17 mouse cellular contexts compared by ENCODE assay signal in genomic region chr11:95621010-95621409, GRCm38 (mm10). TPM values are rescaled to one million over a fixed set of nuclear protein-coding genes. Genes with fewer than 3 reads are reported as not detected.
DNase-seq lines count a peak whose midpoint lies in the region; ATAC-seq lines count a peak whose summit lies in the region.
"Had no signal": no experiment of that assay in that cellular context is flagged by ENCODE, and none has a peak within 500 bp of the region (broad histone marks: within the 10 kb centered on the region; RNA-seq: fewer than 3 reads in every experiment).

No protein-coding gene starts in this region.

- 35% methylated on average over 4 of the region's 4 CpGs for WGBS in heart, embryonic 12.5 days
- WGBS in neural tube, embryonic 11.5 days: 21% methylated on average over 4 of the region's 4 CpGs
- WGBS in neural tube, embryonic 15.5 days: 40% methylated on average over 4 of the region's 4 CpGs
- 25% methylated on average over 4 of the region's 4 CpGs for WGBS in kidney, embryonic 16.5 days
- WGBS in stomach, embryonic 15.5 days: 40% methylated on average over 4 of the region's 4 CpGs

- no peaks in the 10 kb centered on the region for H3K9me3 ChIP-seq in heart, embryonic 12.5 days (replicated peaks)
- H3K9me3 ChIP-seq in neural tube, embryonic 11.5 days (ENCODE audit: control insufficient read depth, low read length): no peaks in the 10 kb centered on the region
- H3K9me3 ChIP-seq in neural tube, embryonic 15.5 days (replicated peaks): no peaks in the 10 kb centered on the region
- H3K9me3 ChIP-seq in kidney, embryonic 16.5 days (ENCODE audit: low read length): no peaks in the 10 kb centered on the region
- no peaks in the 10 kb centered on the region for H3K9me3 ChIP-seq in stomach, embryonic 15.5 days
- H3K9me3 ChIP-seq: embryonic facial prominence, embryonic 15.5 days; hindbrain, embryonic 13.5 days had no signal

- H3K27ac ChIP-seq in heart, embryonic 12.5 days (ENCODE audit: poor library complexity, severe bottlenecking): no peak overlapping the region
- 0 out of 2 replicates have a peak overlapping the region, but pooled peaks have one; percentile 4 for H3K27ac ChIP-seq in neural tube, embryonic 11.5 days (ENCODE audit: low read depth, low read length)
- no peak overlapping the region for H3K27ac ChIP-seq in neural tube, embryonic 15.5 days (replicated peaks)
- H3K27ac ChIP-seq in kidney, embryonic 16.5 days (ENCODE audit: low read length): no peak overlapping the region
- no peak overlapping the region for H3K27ac ChIP-seq in stomach, embryonic 15.5 days
- H3K27ac ChIP-seq: embryonic facial prominence, embryonic 15.5 days; hindbrain, embryonic 13.5 days; liver, embryonic 14.5 days had no signal

- no peak overlapping the region for H3K4me3 ChIP-seq in heart, embryonic 12.5 days
- H3K4me3 ChIP-seq in neural tube, embryonic 11.5 days (ENCODE audit: low read depth, low read length): no peak overlapping the region
- no peak overlapping the region for H3K4me3 ChIP-seq in neural tube, embryonic 15.5 days (replicated peaks)
- no peak overlapping the region for H3K4me3 ChIP-seq in kidney, embryonic 16.5 days (ENCODE audit: low read length)
- H3K4me3 ChIP-seq in stomach, embryonic 15.5 days (replicated peaks): no peak overlapping the region
- H3K4me3 ChIP-seq: embryonic facial prominence, embryonic 15.5 days; hindbrain, embryonic 13.5 days had no signal

- peaks cover 43% of the 10 kb centered on the region for H3K27me3 ChIP-seq in heart, embryonic 12.5 days (replicated peaks)
- no peaks in the 10 kb centered on the region for H3K27me3 ChIP-seq in neural tube, embryonic 11.5 days (ENCODE audit: control insufficient read depth, insufficient read depth, low read length)
- H3K27me3 ChIP-seq in neural tube, embryonic 15.5 days (replicated peaks): no peaks in the 10 kb centered on the region
- no peaks in the 10 kb centered on the region for H3K27me3 ChIP-seq in kidney, embryonic 16.5 days (ENCODE audit: insufficient read depth, low read length)
- no peaks in the 10 kb centered on the region for H3K27me3 ChIP-seq in stomach, embryonic 15.5 days (replicated peaks)

- H3K4me2 ChIP-seq in heart, embryonic 12.5 days: no peak overlapping the region
- no peak overlapping the region for H3K4me2 ChIP-seq in neural tube, embryonic 11.5 days (ENCODE audit: low read depth)
- H3K4me2 ChIP-seq in neural tube, embryonic 15.5 days: no peak overlapping the region
- no peak overlapping the region for H3K4me2 ChIP-seq in kidney, embryonic 16.5 days (replicated peaks; ENCODE audit: low read depth, low read length)
- no peak overlapping the region for H3K4me2 ChIP-seq in stomach, embryonic 15.5 days
- H3K4me2 ChIP-seq: embryonic facial prominence, embryonic 15.5 days; hindbrain, embryonic 13.5 days had no signal

- H3K9ac ChIP-seq in heart, embryonic 12.5 days: no peak overlapping the region
- H3K9ac ChIP-seq in neural tube, embryonic 11.5 days (ENCODE audit: low read length): no peak overlapping the region
- no peak overlapping the region for H3K9ac ChIP-seq in neural tube, embryonic 15.5 days (replicated peaks)
- H3K9ac ChIP-seq in kidney, embryonic 16.5 days (replicated peaks; ENCODE audit: low read length): no peak overlapping the region
- no peak overlapping the region for H3K9ac ChIP-seq in stomach, embryonic 15.5 days
- H3K9ac ChIP-seq: embryonic facial prominence, embryonic 15.5 days; hindbrain, embryonic 13.5 days; liver, embryonic 14.5 days had no signal

- ATAC-seq in heart, embryonic 12.5 days (ENCODE audit: insufficient number of reproducible peaks, low FRiP score): no peak
- no peak for ATAC-seq in neural tube, embryonic 11.5 days (ENCODE audit: insufficient read depth, low FRiP score, low TSS enrichment)
- no peak for ATAC-seq in neural tube, embryonic 15.5 days (ENCODE audit: low FRiP score)
- 0 out of 2 replicates have a peak, but pooled peaks have one; percentile 35 for ATAC-seq in kidney, embryonic 16.5 days (ENCODE audit: low FRiP score, low TSS enrichment)
- ATAC-seq in stomach, embryonic 15.5 days (ENCODE audit: insufficient read depth, low FRiP score, low read depth): peak; percentile 24; the same call in 1 of the 2 replicates
- ATAC-seq in frontal cortex, adult (ENCODE audit: low TSS enrichment): no peak
- ATAC-seq: forebrain, embryonic 14.5 days had no signal

- peak; percentile 27 for DNase-seq in heart, postnatal 4 days
- no peak for DNase-seq in neural tube, embryonic 11.5 days (ENCODE audit: low spot score)
- DNase-seq in right cerebral cortex, postnatal 4 days: no peak
- DNase-seq: adrenal gland, adult 2 months; cerebellum, adult 9-11 months; spleen, adult 18-20 months had no signal

- no peaks in the 10 kb centered on the region for H3K36me3 ChIP-seq in heart, embryonic 12.5 days
- no peaks in the 10 kb centered on the region for H3K36me3 ChIP-seq in neural tube, embryonic 11.5 days (ENCODE audit: control insufficient read depth, insufficient read depth, low read length)
- no peaks in the 10 kb centered on the region for H3K36me3 ChIP-seq in neural tube, embryonic 15.5 days
- no peaks in the 10 kb centered on the region for H3K36me3 ChIP-seq in kidney, embryonic 16.5 days (ENCODE audit: insufficient read depth, low read length)
- H3K36me3 ChIP-seq in stomach, embryonic 15.5 days: no peaks in the 10 kb centered on the region
- H3K36me3 ChIP-seq: embryonic facial prominence, embryonic 15.5 days; hindbrain, embryonic 13.5 days had no signal

- peaks cover 5% of the 10 kb centered on the region for H3K4me1 ChIP-seq in heart, embryonic 12.5 days (replicated peaks)
- peaks cover 17% of the 10 kb centered on the region; the same call in 1 of the 2 replicates for H3K4me1 ChIP-seq in neural tube, embryonic 11.5 days (ENCODE audit: control insufficient read depth, insufficient read depth, low read length)
- peaks cover 30% of the 10 kb centered on the region for H3K4me1 ChIP-seq in neural tube, embryonic 15.5 days
- H3K4me1 ChIP-seq in kidney, embryonic 16.5 days (ENCODE audit: insufficient read depth, low read length): peaks cover 27% of the 10 kb centered on the region
- peaks cover 26% of the 10 kb centered on the region for H3K4me1 ChIP-seq in stomach, embryonic 15.5 days

RNA-seq across cellular contexts. Expression of gene Ngfr, which starts 33.5 kb away (rescaled TPM):
- 1 to 10 TPM; 3.7 to 4.3 TPM for total RNA-seq in heart, postnatal 4 days (2021)
- 3.9 and 5.0 TPM in 2 replicates for polyA plus RNA-seq in heart, embryonic 12.5 days (2016; fragmentation: Nextera tagmentation; extraction: Ambion mirVana)
- 92.0 and 97.6 TPM in 2 replicates for polyA plus RNA-seq in neural tube, embryonic 11.5 days (2014; fragmentation: Nextera tagmentation; extraction: Ambion mirVana)
- polyA plus RNA-seq in neural tube, embryonic 15.5 days (2015; fragmentation: Nextera tagmentation; extraction: Ambion mirVana): 69.1 and 69.3 TPM in 2 replicates
- 29.7 and 29.9 TPM in 2 replicates for polyA plus RNA-seq in kidney, embryonic 16.5 days (2015; fragmentation: Nextera tagmentation; extraction: Ambion mirVana)
- 10.2 and 10.9 TPM in 2 replicates for polyA plus RNA-seq in stomach, embryonic 15.5 days (2015; fragmentation: Nextera tagmentation; extraction: Ambion mirVana)
- total RNA-seq: CH12.LX; granulocyte monocyte progenitor cell, adult 5-6 weeks had no signal

RNA-seq across cellular contexts. Expression of gene Phb, which starts 45.7 kb away (rescaled TPM):
- total RNA-seq in heart, postnatal 4 days (2021): 100 to 1,000 TPM; 304 to 319 TPM
- 260 and 286 TPM in 2 replicates for polyA plus RNA-seq in heart, embryonic 12.5 days (2016; fragmentation: Nextera tagmentation; extraction: Ambion mirVana)
- polyA plus RNA-seq in neural tube, embryonic 11.5 days (2014; fragmentation: Nextera tagmentation; extraction: Ambion mirVana): 226 and 230 TPM in 2 replicates
- polyA plus RNA-seq in neural tube, embryonic 15.5 days (2015; fragmentation: Nextera tagmentation; extraction: Ambion mirVana): 205 and 208 TPM in 2 replicates
- 258 and 288 TPM in 2 replicates for polyA plus RNA-seq in kidney, embryonic 16.5 days (2015; fragmentation: Nextera tagmentation; extraction: Ambion mirVana)
- polyA plus RNA-seq in stomach, embryonic 15.5 days (2015; fragmentation: Nextera tagmentation; extraction: Ambion mirVana): 225 and 238 TPM in 2 replicates

Comparison
In these comparisons a context has a peak if more than half of its experiments do, and no peak if none do; other contexts are left out.
1. ATAC-seq: peak in kidney, embryonic 16.5 days (single experiment) and stomach, embryonic 15.5 days (single experiment); none in heart, embryonic 12.5 days (single experiment), neural tube, embryonic 11.5 days (single experiment), neural tube, embryonic 15.5 days (single experiment) and frontal cortex, adult (single experiment).